Mouse (Mus musculus): ENCODE results near the gene Denr.

DNA sequence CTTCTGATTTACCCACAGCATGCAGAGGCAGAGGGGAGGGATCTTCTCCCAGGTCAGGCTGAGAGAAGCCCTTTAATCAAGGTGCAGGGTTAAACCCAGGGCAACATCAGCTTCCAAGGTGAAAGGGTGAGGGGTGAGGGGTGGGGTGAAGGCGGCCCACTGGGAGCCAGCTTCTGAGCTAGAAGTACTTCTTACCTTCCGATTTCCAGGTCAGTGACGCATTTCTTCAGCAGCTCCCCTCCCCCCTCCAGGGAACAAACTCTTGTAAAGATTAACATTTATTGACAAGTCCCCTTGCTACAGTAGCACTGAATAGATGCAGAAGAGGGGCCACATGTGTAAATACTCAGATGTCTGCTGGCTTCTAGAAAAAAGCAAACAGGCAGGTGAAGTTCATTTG is 70.3 kb downstream of the Denr start:
- TF ChIP-seq CTCF (IDR thresholded peaks at IDR 0.05; ENCODE audit: borderline replicate concordance, control insufficient read depth, extremely low read depth, insufficient read depth, low read length, poor library complexity) (no peak), POLR2A (IDR thresholded peaks at IDR 0.05; ENCODE audit: control insufficient read depth, extremely low read depth, insufficient read depth, low read length, poor library complexity) (no peak)

Data from thymus, adult 2 months (tissue).